Mouse (Mus musculus) C2C12 (cell line): ENCODE measurements around the gene Bpifa6. TPM values are rescaled to one million over a fixed set of nuclear protein-coding genes. Genes with fewer than 3 reads are reported as not detected.

Experiments
- H3K27me3 ChIP-seq: one replicate; pipeline ENCODE4 v1.6.1; 2011; ENCODE audit not compliant: control insufficient read depth, insufficient read depth, insufficient read length
- H3K36me3 ChIP-seq: one replicate; pipeline ENCODE4 v1.6.1; 2011; ENCODE audit not compliant: control insufficient read depth, insufficient read depth
- H3K4me3 ChIP-seq: one replicate; pipeline ENCODE4 v1.5.1; 2011; ENCODE audit warnings: mild to moderate bottlenecking, control low read depth; ENCODE audit not compliant: poor library complexity, insufficient read depth, severe bottlenecking
- H3K79me2 ChIP-seq: one replicate; pipeline ENCODE4 v1.6.1; 2011; ENCODE audit not compliant: control insufficient read depth, insufficient read depth
- H3K79me3 ChIP-seq: one replicate; pipeline ENCODE4 v1.6.1; 2011; ENCODE audit warnings: low read depth, control low read depth
- H3ac ChIP-seq: one replicate; pipeline ENCODE3; 2011; ENCODE audit warnings: low read depth; ENCODE audit not compliant: control insufficient read depth, insufficient read length
- CEBPB ChIP-seq: IDR thresholded peaks from one replicate; pipeline ENCODE4 v1.6.1; 2011; ENCODE audit warnings: low read depth, mild to moderate bottlenecking, control low read depth, moderate library complexity
- CTCF ChIP-seq: IDR thresholded peaks from one replicate; pipeline ENCODE4 v1.5.1; 2011; ENCODE audit not compliant: control insufficient read depth, insufficient read depth, insufficient read length
- FOSL1 ChIP-seq: IDR thresholded peaks from one replicate; pipeline ENCODE4 v1.8.0; 2011; ENCODE audit warnings: mild to moderate bottlenecking, low read length; ENCODE audit not compliant: poor library complexity, insufficient read depth, severe bottlenecking
- MAX ChIP-seq: IDR thresholded peaks from one replicate; pipeline ENCODE4 v1.6.1; 2011; ENCODE audit warnings: mild to moderate bottlenecking, control low read depth
- MYOD1 ChIP-seq: IDR thresholded peaks from one replicate; pipeline ENCODE4 v1.6.1; 2011; ENCODE audit warnings: low read depth; ENCODE audit not compliant: control insufficient read depth, insufficient read length
- MYOG ChIP-seq: IDR thresholded peaks from one replicate; pipeline ENCODE4 v1.6.1; 2011; ENCODE audit not compliant: control insufficient read depth, insufficient read length; ENCODE audit errors: extremely low read depth
- USF1 ChIP-seq: IDR thresholded peaks from one replicate; pipeline ENCODE4 v1.6.1; 2011; ENCODE audit warnings: low read depth, mild to moderate bottlenecking, control low read depth, moderate library complexity
- polyA plus RNA-seq: library from polyadenylated mRNA; unstranded; fragments of >200 nt; fragmentation: generic; extraction: Trizol; gene quantifications from one replicate; pipeline ENCODE4 v1.2.1, GENCODE M21; 2012; ENCODE audit warnings: missing spikeins

Gene Bpifa6
- polyA plus RNA-seq, 1 experiment: not detected

DNA sequence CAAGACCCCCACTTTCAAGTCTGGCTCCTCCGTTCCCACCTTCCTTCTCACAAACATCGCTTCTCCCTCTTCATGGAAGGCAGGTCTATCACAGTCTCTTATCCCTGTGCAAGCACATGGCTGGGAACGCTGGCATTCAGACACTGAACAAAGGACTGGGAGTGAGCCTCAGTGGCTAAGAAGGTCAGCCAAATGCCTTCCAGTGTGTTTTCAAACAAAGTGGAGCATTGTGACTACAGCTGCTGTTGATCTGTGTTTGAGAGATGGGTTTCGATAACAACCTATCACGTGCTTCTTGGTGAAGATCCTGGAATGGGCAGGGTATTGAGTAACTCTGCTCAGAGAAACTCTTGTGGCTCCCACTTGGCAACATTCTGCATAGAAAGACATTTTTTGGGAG lies 4.5 kb upstream of the Bpifa6 start:
- Histone ChIP-seq H3ac (no peak overlapping the region), H3K27me3 (no peaks in the 10 kb centered on the region)
- no peak for TF ChIP-seq MAX
- no peak for TF ChIP-seq FOSL1
- no peak for TF ChIP-seq CEBPB
- TF ChIP-seq MYOG: no peak
- TF ChIP-seq MYOD1: no peak
- TF ChIP-seq USF1: no peak
- TF ChIP-seq CTCF: no peak

GRCm38 (mm10) chr2:153995770-153996169 lies 21.0 kb downstream of the Bpifa6 start:
- H3K79me3 ChIP-seq: no peaks in the 10 kb centered on the region
- no peaks in the 10 kb centered on the region for H3K27me3 ChIP-seq
- no peak overlapping the region for H3K4me3 ChIP-seq
- no peaks in the 10 kb centered on the region for H3K36me3 ChIP-seq
- no peak overlapping the region for H3ac ChIP-seq
- no peaks in the 10 kb centered on the region for H3K79me2 ChIP-seq
- peak; percentile 70 for TF ChIP-seq CTCF
- TF ChIP-seq USF1: no peak
- no peak for TF ChIP-seq MYOG

More for the DNA sequence above, 4.5 kb upstream of the Bpifa6 start:
- no peaks in the 10 kb centered on the region for H3K36me3 ChIP-seq
- no peaks in the 10 kb centered on the region for H3K79me2 ChIP-seq
- no peak overlapping the region for H3K4me3 ChIP-seq
- H3K79me3 ChIP-seq: no peaks in the 10 kb centered on the region

DNA sequence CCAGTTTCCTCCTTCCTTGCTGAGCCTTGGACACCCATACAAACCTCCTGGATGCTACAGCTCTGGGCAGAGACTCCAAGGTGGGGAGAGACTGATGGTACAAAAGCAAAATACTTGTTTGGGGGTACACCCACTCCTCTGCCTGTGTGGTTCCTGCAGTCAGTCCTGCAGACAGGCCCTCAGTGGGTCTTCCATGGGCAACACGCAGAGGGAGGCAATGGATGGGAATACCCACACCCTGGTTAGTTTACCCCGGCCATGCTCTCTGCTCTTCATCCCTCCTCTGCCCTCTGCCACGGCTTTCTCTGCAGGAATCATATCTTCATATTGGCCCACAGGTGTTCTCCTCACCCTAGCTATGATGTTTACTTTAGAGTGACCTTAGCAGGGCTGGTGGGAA lies 25.8 kb downstream of the Bpifa6 start:
- no peaks in the 10 kb centered on the region for H3K79me3 ChIP-seq
- H3K4me3 ChIP-seq: no peak overlapping the region
- H3ac ChIP-seq: no peak overlapping the region
- no peaks in the 10 kb centered on the region for H3K36me3 ChIP-seq
- no peaks in the 10 kb centered on the region for H3K27me3 ChIP-seq
- no peaks in the 10 kb centered on the region for H3K79me2 ChIP-seq
- TF ChIP-seq FOSL1 (no peak), MYOG (no peak), MYOD1 (no peak), MAX (no peak), USF1 (no peak), CTCF (no peak), CEBPB (no peak)

DNA sequence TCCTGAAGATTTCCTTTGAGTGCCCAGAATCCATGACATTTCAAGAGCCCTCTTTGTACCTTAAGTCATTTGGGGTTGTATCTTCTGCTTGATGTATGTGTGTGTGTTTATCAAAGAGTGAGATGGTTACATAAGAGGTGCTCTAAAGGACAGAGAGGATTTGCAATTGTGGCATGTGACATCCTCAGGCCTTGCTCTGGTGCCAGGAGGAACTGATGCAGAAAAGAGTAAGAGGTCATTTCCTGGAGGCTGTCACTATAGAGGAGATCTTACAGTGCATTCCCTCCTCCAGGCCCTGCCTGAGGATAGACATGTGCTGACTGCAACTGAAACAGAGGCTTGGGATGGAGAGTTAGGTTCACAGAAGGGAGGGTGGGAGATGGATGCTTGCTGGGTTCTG lies 26.3 kb downstream of the Bpifa6 start:
- no peaks in the 10 kb centered on the region for H3K36me3 ChIP-seq
- H3K79me3 ChIP-seq: no peaks in the 10 kb centered on the region
- no peaks in the 10 kb centered on the region for H3K27me3 ChIP-seq
- no peak overlapping the region for H3ac ChIP-seq
- TF ChIP-seq FOSL1 (no peak), MYOD1 (no peak), CTCF (no peak), USF1 (no peak), MAX (no peak), CEBPB (no peak)
- no peak overlapping the region for H3K4me3 ChIP-seq
- no peaks in the 10 kb centered on the region for H3K79me2 ChIP-seq

GRCm38 (mm10) chr2:154004456-154004855 lies 29.7 kb downstream of the Bpifa6 start:
- Histone ChIP-seq H3K4me3 (no peak overlapping the region), H3K27me3 (no peaks in the 10 kb centered on the region), H3K36me3 (no peaks in the 10 kb centered on the region), H3K79me2 (no peaks in the 10 kb centered on the region), H3K79me3 (no peaks in the 10 kb centered on the region), H3ac (no peak overlapping the region)
- TF ChIP-seq MYOG (no peak), CTCF (no peak), MAX (no peak), MYOD1 (no peak), FOSL1 (no peak), CEBPB (no peak), USF1 (no peak)

- Histone ChIP-seq H3ac (no peak overlapping the region), H3K27me3 (no peaks in the 10 kb centered on the region), H3K79me3 (no peaks in the 10 kb centered on the region), H3K36me3 (no peaks in the 10 kb centered on the region), H3K79me2 (no peaks in the 10 kb centered on the region), H3K4me3 (no peak overlapping the region)
- no peak for TF ChIP-seq CTCF
- TF ChIP-seq MYOG: no peak
Measured at GRCm38 (mm10) chr2:154005094-154005493, 30.3 kb downstream of the Bpifa6 start.
